Mouse (Mus musculus) Muller cell, postnatal 12 days (primary cell): ENCODE measurements around the gene Nxph3.
A peak's percentile ranks its signal among the peaks of the same experiment; 100 is the strongest.

Experiments
- DNase-seq: peaks from one replicate; pipeline ENCODE4 v3.0.0-alpha.2; 2015; ENCODE audit errors: inconsistent ontology term

Gene Nxph3

DNA sequence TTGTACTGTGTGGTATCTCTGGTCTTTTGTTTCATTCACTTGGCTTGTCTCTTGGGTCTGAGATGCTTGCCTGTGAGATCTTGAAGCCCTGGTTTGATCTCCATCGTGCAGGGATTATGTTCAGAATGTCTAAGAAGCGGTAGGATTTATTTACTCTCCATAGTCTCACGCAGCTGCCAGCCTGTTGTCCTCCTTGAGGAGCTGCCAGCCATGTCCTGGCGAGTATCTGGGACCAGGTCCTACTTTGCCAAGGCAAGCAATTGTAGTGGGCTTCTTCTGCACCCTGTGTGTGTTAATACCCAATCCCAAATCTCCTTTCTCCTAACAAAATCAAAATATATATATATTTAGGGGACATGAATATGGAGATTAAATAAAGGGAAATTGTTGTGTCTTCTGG is 21.4 kb downstream of the Nxph3 start:
- DNase-seq = no peak

DNA sequence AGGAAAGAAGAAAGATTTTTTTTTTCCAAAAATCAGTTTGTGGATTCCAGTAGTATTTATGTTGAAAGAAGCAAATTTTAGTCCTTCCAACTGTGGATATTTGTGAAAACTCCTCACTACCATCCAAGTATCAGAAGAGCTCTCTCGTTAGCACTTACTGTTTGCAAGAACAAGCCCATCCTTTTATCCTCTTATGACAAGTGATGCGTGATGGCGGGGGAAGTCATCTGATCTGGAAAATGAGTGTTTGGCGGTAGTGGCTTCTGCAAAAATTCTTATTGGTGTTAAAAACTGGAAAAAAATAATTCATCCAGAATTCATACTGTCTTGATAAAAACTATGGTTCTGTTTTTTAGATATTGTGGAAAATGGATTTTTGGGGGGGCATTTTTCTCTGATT is 22.1 kb downstream of the Nxph3 start:
- peak; percentile 51 for DNase-seq

DNA sequence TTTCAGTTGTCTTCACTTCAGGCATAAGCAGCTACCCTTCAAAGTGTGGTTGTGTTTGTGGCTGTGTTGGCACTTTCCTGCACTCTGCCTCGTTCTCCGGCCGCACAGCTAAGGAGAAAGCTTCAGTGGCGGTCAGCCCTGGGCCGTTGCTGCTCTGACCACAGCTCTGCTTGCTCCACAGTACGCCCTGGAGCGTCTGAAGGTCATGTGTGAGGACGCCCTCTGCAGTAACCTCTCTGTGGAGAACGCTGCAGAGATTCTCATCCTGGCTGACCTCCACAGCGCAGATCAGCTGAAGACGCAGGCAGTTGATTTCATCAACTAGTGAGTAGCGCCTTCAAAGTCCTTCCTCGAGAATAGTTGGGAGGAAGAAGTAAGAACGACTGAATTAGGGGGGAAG is 24.3 kb downstream of the Nxph3 start:
- DNase-seq = no peak

DNA sequence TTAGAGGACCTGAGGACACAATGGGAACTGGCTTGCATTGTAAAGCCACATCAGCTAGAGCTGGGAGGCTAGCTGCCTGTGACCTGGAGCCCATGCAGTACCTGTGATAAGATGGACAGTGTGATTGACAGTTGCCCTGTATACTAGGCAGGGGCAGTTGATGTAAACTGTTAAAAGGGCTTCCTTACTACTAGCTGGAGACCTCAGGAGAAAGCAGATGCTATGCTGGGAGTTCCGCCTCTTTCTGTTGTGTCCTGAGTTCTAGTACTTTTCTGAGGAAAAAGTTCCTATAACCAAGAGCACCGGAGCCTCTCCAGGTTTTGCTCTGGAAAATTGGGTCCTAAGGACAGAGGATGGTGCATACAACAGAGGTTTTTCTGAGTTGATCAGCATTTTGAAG is 27.1 kb downstream of the Nxph3 start:
- DNase-seq = no peak

DNA sequence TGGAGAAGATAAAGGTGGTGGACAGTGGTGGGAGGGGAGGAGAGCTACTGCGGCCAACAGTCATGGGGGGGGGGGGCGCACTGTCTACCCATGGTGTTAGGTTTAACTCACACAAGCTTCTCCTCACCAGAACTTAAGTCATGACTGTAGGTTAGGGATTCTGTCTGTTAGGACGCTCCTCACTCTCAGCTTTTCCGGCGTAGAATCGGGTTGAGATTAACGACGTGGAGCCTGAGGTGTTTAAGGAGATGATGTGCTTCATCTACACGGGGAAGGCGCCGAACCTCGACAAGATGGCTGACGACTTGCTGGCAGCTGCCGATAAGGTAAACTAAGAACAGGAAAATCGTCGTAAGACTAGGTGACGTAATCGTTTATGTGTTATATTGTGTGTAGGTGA is 28.7 kb downstream of the Nxph3 start:
- no peak for DNase-seq

- no peak for DNase-seq
Measured at GRCm38 (mm10) chr11:95480662-95481061, 33.7 kb downstream of the Nxph3 start.

- DNase-seq = no peak
Measured at GRCm38 (mm10) chr11:95479458-95479857, 34.9 kb downstream of the Nxph3 start.

DNA sequence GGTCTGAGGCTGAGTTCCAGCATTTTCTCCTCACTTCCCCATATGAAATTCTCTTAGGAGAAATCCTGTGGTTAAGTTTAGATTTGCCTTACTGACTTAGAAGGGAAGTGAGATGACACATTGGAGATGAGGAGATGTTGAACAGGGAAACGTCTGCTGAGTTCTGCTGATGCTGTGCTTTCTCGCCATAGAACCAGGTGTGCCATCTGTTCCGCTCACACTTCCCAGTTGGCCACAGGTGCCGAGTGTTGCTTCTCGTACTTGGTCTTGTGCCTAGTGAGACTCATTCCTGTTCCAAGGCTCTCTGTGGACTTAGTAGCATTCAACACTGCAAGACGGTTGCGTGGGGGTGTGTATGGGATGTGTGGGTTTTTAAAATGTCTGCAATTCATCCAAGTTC is 38.0 kb downstream of the Nxph3 start:
- no peak for DNase-seq

- no peak for DNase-seq
Measured at GRCm38 (mm10) chr11:95473456-95473855, 40.9 kb downstream of the Nxph3 start.

DNA sequence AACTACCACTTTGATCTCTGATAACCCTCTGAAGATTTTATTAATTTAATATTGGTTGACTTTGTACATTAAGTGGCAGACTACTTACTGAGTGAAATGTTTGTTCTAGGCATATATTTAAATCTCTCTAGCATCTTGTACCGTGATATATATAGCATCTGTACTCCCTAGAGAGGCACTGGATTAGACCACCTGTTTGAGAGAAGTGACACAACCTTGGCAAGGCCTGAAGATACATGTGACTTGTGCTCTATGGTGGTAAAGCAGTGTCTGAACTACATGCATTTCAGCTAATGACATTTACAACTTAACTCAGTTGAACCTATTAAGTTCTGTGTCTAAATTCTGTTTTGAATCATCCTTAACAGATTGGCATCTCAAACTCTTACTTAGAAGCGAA is 41.4 kb downstream of the Nxph3 start:
- DNase-seq = no peak

DNA sequence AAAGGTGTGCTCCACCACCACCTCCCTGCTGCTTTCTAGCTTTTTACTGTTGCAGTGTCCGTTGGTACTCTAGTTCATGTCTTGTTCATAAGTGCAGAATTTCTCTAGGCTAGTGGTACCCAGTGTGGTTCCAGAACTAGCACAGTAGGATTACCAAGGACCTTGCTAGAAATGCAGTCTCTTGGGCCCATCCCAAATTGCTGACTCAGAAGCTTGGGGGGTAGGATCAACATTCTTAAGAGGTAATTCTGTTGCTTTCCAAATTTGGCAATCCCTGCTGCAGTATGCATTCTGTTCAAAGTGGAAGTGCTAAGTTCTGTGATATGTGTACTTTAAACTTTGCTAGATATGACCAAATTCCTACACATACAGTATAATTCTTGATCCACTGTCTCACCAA is 46.6 kb downstream of the Nxph3 start:
- peak; percentile 16 for DNase-seq

GRCm38 (mm10) chr11:95462168-95462567 is 52.2 kb downstream of the Nxph3 start:
- DNase-seq = no peak

- no peak for DNase-seq
Measured at GRCm38 (mm10) chr11:95460872-95461271, 53.5 kb downstream of the Nxph3 start.
